Mouse (Mus musculus) lung, adult 10 weeks (tissue): ENCODE data around the gene Bst1. TPM values are rescaled to one million over a fixed set of nuclear protein-coding genes. Genes with fewer than 3 reads are reported as not detected.

Experiments
- polyA plus RNA-seq: library from polyadenylated mRNA; stranded (reverse); fragments of 350-450 nt; fragmentation: Illumina TruSeq; extraction: RNeasy Lipid Tissue Mini Kit (QIAGEN cat#74804); gene quantifications from one replicate; pipeline ENCODE4 v1.2.3, GENCODE M21; 2014; ENCODE audit warnings: low read depth, low replicate concordance; ENCODE audit not compliant: insufficient read depth

Gene Bst1
- 18.8 TPM for polyA plus RNA-seq

GRCm38 (mm10) chr5:43818695-43819094, at the start of gene Bst1:
TSS of gene Bst1 (plus strand) at chr5:43818885.

GRCm38 (mm10) chr5:43821538-43821937, 2.9 kb downstream of the Bst1 start, which contains the start of gene Fbxl5:
TSS of gene Fbxl5 (minus strand) at chr5:43821638.

DNA sequence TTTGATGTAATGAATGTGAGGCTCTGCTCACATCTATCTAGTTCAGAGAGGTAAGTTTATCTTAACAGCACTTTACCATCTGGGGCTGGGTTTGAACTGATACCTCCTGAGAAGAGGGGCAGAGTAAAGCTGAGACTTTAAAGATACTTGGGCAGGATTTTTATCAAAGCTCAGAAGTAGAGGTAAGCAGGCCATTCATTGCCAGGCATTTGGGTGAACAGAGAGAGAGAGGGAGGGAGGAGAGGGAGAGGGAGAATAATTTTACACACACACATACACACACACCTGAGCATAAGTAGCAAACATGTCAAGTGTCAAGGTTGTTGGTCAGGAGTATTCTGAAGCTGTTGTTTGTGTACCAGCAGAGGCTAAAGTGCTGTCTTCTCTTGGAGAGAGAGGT, 49.6 kb downstream of the Bst1 start, which contains the start of gene Cd38:
Gene Cd38 (plus strand): TSS at position 301 of the 400 bp plus-strand sequence.

Other genes with a start within 250 kb of the Bst1 start
- 4.8 TPM for gene Cc2d2a, start 156.5 kb upstream of the Bst1 start, polyA plus RNA-seq
- gene Fbxl5, start 2.8 kb downstream of the Bst1 start, polyA plus RNA-seq = 47.8 TPM
- 17.7 TPM for gene Cd38, start 49.7 kb downstream of the Bst1 start, polyA plus RNA-seq
- gene Gm7879, start 94.3 kb downstream of the Bst1 start, polyA plus RNA-seq = not detected
- 25.5 TPM for gene Fgfbp1, start 162.9 kb downstream of the Bst1 start, polyA plus RNA-seq